Mouse (Mus musculus) layer of hippocampus, adult 18-20 months (tissue): ENCODE results near the gene Als2cr12. TPM values are rescaled to one million over a fixed set of nuclear protein-coding genes. Genes with fewer than 3 reads are reported as not detected.
"Not testable (repeated sequence)": the region's sequence is repeated elsewhere in the genome, so short reads cannot be mapped to it uniquely, and the experiment has no call there.

Source experiments
- DNase-seq, 2 experiments: peaks; one replicate each; pipeline ENCODE4 v3.0.0; 2022; ENCODE audit warnings: low spot score in 2 of 2
- total RNA-seq, 2 experiments: library from RNA; stranded (reverse); gene quantifications; 2 replicates each; pipeline ENCODE4 v1.2.3; 2021

Als2cr12 gene
- total RNA-seq, 2 experiments from 2014 or later, result not detected

DNA sequence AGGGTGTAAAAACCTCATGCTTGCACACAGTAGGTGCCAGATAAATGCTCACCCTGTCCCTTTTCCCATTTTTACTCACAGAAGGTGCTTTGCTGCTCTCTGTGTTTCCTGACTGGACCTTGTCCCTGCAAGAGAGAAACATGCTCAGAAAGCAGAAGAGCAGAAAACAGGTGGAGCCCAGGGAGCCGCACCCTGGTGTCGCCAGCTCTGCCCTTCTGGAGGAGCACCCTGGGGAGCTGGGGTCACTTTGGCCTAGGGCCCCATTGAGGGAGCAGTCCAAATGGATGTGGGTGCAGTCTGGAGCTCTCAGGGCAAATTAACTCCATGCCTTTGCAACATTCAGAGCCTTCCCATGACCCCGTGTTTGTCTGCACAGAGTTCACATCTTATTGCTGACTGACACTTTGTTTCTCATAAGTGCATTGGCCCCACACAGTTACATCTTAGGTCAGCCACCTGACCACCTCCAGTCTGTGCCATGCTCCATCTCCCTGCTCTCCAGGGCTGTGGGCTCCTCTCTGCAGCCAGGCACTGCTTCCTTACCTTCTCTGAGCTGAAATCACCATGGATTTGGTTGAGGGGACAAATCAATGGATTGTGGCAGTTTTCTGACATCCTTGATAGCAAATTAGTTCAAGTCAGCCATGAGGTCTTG, 4.8 kb downstream of the Als2cr12 start:
- DNase-seq, result not testable (repeated sequence)

DNA sequence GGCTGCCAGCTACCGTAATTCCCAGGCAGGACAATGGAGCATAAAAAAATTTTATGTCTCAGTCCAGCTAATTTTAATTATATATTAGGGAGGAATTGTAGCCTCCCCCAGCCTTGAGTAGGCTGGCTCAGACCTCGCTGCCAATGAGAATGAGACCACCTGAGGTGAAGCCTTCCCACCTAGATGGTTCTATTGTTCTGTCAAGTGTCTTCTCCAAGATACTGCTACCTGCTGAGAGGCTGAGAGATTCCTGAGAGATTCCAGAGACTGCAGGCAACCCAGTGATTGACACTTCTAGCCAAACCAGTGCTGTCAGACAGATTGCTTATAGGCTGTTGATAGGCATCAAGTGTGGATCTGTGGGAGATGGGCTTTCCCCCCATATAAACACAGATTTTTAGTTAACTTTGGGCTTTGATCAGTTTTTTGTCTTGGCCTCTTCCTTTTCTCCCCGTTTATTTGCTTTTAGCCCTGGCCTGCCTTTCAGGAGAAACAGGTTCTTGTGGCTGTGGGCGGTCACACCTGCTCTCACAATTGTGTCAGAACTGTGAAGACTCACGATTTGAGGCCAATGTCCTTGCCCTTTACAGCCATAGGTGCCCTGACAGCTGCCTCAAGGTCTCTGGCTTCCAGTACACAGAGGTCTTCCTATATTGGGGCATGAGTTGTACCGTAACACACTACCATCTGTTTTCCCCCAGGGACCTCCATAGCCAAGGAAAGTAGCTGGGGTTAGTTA, 5.6 kb downstream of the Als2cr12 start:
- DNase-seq, result no peak

DNA sequence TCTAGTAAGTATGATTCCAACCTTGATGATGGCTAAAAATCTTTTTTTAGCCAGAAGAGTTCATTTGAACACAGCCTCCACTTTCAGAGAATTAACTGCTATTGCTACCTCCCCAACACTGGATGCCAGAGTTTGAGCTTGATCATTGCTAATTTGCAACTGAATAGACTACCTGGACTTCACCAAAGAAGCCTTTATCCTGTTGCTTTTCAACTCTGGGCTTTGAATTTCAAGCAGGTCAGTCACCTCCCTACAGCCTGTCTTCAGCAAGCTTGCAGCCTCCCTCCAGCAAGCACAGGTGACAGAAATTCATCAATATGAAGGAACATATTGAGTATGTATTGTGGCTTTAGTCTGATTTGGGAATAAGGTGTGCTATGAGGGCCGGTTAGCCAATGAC, 6.4 kb downstream of the Als2cr12 start:
- DNase-seq, result no peak

DNA sequence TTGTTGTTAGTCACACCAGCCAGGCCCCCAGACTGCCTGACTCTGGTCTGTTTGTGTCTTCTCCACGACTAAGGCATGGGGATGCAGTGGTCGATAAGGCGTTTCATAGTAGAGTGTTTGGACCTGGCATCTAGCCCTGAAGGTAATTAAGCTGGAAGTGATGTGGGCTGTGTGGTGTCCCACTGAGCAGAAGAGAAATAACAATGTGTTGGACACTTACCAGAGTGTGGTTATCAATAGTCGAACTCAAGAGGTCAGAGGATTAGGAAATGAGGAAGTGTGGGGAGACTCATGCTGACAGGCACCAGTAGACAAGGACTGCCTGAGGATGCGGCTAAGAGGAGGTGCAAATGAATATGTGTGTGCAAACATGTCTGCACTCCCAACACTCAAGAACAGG, 17.4 kb downstream of the Als2cr12 start:
- not testable (repeated sequence) for DNase-seq

DNA sequence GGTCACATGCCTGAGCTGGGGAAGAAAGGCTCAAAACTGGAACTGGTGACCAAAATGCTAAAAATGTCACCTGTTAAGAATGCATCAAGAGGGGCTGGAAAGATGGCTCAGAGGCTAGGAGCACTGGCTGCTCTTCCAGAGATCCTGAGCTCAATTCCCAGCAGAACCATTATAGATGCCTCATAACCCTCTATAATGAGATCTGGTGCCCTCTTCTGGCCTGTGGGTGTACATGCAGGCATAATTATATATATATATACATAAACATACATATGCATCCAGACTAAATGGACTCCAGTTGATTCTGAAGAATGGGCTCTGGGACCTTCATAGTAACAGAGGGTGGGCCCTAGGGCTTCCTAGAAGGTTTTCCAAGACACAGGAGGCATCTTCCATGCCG, 18.2 kb downstream of the Als2cr12 start:
- peak in 1 of 2 experiments; percentile 20 for DNase-seq

DNA sequence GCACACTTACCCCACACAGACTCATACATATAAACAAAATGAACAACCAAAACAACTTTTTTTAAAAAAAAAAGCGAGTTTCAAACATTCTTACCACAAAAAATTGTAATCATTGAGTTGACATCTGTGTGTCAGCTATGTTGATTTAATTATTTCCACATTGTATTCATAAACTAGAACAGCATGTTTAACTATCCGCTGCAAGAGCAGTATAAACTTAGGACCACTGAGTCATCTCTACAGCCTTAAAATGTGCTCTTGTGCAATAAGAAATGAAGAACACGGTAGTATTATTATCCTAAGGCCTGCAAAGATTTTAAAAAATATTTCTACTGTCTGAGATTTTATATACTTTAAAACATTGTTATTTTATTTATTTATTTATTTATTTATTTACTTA, 20.8 kb downstream of the Als2cr12 start:
- DNase-seq, result no peak

DNA sequence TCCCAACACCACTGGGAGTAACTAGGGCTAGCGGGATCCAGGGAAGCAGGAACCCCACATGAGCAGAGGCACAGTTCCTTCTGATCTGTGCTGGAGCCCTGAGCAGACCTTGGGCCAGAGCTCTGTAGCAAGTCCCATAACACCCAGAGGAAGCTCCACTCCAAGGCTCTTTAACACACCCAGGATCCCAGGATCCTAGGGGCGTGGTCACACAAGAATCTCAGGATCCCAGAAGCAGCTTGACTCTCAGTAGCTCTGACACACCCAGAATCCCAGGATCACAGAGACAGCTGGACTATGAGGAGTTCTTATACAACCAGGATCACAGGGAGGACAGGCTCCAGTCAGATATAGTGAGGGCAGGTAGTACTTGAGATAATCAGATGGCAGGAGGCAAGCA, 23.7 kb downstream of the Als2cr12 start:
- no peak for DNase-seq

DNA sequence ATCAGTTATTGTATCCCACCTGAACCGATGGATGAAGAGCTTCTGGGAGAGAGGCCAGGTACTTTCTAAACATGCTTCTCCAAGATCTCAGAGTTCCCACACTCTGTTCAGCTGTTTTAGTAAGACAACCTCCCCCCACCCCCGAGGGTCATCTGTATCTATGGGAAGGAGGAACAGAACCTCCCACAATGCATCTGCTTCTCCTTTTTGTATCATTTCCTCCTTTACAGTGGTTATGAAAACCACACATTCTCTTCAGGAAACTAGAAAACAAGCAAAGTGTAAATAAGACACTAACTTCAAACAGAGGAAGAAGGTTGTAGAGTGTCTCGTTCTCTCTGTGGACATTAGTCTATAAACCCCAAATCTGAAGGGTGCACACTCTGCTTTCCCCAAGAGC, 26.2 kb downstream of the Als2cr12 start:
- DNase-seq, result not testable (repeated sequence)

DNA sequence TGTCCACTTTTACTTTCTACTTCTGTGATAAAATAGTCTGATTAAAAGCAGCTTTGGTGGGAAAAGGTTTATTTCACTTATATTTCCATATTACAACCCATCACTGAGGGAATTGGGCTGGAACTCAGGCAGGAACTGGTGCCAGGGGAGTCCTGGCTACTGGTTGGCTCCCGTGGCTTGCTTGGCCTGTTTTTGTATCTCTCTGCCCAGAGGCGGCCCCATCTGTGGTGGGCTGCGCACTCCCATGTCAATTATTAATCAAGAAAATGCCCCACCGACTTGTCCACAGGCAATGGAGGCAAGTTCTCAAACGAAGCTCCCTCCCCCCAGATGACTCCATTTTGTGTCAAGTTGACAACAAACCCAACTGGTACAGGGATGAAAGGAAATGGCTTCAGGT, 27.6 kb downstream of the Als2cr12 start:
- no peak for DNase-seq

DNA sequence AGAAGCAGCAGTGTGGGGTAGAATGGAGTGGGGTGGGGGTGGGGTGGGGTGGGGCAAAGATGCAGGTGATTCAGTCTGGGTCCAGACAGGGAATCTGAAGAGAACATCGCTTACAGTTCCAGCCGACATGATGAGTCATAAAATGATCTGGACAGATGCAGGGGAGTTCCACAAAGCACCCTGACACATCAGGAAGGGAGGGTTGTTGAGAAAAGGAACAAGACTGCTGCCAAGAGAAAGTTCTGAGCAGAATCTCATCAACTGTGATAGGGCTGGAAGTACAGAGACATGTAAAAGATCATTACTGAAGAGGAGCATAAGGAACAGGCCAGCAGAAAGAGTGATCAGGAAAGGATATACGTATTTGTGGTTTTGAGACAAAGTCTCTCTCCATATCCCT, 32.4 kb downstream of the Als2cr12 start:
- DNase-seq, result not testable (repeated sequence)

DNA sequence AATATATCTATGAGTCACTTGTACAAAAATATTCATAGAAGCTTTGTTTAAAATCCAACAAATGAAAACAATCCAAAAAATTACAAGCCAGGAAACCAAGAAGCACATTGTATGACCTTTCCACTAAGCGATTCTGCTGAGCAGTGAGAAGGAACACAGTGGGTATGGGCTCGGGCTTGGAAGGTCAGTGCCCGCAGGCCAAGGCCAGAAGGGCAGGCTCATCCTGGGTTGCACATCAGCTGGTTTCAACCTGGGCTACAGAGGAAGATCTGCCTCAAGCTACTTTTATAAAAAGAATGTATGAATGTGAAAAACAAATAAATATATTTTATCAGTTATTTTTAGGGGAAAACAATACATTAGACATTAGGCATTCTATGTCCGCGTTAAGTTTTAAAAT, 33.1 kb downstream of the Als2cr12 start:
- not testable (repeated sequence) for DNase-seq

DNA sequence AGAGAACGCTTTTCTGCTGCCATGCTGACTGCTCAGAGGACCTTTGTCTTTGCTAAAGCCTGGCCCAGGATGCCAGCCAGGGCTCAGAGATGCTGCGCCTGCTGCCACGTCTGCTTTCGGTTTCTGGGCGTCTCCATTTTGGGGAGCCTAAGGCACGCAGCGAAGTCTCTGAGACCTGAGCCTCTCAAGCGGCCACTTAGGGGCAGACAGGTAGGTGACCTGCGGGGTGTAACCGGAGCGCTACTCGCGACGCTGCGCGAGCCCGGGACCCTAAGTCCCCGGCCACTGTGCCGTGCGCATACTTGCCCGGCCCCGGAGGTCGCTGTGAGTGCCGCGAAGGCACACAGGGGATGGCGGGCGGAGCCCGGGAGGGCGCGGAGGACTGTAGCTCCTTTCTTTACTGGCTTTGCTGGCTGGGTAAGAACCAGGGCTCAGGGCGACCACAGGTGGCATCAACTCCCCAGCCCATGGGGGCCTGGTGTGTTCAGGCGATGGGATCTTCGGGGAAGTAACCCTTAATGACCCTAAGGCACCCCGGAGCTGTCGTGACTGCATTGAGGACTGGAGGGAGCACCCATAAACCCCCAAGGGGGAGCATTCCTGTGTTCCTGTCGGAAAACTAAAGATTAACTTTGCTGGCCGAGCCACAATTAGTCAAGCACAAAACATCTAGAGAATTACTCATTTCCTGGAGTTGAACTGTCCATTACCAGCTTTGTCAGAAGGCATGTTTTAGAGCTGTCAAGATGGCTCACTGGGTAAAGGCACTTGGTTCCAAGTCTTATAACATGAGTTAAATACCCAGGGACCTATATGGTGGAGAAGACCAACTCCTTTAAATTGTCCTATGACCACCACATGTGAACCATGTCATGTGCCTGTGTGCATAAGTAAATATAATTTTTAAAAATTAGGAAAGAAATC, 43.0 kb downstream of the Als2cr12 start:
- DNase-seq, result peak; percentile 30 to 63

DNA sequence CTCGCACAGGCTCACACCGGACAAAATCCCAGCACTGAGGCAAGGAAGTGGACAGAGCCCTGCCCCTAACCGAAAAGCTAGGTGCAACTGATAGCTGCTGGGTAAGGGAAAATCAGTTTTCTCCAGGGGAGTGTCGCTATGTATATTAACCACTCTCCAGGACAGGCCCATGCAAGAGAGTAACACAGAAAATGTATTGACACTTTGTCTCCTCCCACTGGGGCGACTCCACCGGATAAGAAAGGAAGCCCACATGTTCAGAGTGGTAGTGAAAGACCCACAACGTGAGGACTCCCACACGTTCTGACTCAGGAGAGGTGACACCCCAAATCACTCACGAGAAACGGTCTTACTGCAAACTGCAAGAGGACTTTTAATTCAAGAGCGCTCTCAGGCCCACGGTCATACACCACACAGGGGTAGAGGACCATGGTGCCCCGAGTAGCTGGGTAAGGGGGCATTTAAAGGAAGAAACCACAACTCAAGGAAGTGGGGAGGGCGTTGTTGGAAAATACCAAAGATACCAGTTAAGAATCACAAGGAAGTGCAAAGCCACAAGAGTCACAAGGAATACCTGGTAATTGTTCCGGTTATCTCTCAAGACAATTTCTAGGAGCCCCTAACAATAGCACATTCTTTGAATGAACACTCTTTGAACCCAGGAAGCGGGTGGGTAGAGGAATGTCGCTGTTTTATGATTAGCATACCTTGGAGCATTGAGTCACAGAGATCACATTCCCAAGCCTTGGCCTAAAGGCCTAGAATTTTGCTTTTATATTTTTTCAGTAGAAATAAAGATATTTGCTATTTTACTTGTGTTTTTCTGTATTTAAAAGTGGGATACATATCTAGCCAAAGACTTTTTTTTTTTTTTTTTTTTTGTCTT, 44.0 kb downstream of the Als2cr12 start:
- DNase-seq, result not testable (repeated sequence)

DNA sequence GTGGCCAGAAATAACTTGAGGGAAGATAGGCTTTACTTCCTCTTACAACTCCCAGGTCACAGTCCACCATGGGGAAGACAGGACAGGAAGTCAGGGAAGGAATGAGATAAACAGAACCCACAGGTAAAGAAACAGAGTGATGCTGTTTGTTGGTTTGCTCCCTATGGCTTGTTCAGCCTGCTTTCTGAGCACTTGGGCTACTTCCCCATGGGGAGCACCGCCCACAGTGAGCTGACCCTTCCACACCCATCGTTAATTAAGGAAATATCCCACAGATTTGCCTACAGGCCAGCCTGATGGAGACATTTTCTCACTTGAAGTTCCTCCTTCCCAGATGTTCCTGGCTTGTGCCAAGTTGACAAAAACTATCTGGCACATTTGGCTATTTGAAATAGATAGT, 66.9 kb downstream of the Als2cr12 start:
- not testable (repeated sequence) for DNase-seq

DNA sequence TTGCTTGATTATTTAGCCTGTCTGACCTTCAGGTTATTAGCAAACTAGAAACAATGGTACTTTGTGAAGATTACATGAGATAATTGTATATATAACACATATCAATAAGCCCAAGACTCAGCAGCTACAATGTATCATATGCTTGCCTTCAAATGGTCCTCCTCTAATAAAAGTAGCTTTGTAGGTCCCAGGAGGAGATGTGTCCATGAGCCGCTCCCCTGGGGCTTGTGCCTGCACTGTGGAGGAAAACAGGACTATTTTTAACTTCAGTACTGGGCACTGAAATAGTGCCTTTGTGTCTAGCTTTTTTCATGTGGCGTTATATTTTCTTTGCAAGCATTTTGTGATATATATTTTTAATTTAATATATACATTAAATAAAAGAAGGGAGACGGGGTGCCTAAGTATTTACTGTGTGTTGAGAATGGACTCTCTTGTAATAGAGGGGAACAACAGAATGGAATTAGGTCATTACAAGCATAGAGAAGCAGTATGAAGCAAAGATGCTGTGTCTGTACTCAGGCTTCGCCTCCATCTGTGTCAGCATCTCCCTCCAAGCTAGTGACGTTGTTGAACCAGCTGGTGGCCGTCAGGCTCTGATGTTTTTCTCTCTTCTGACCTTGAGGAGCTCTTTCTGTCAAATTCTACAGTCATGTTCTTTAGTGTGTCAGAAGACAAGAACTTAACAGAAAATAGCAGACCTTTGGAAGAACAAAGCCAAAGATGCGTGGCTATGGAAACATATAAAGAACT, 73.6 kb downstream of the Als2cr12 start:
- peak; percentile 30 to 69 for DNase-seq

DNA sequence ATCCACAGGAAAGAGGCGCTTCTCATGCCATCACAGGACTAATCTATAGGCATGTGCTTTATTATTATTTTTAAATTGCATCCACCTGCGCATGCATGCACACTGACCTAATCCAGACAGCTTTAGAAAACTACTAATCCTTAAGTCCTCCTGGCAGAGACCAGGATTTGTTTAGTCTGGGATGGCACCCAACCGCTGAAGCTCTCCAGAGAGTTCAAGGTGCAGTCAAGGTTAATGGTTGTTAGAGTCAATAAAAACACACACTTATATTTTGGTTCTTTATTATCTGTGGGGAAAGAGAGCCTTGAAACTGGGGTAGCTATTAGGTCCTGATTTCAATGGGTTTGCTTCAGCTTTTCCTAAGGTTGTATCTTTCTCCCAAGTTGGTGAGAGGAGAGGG, 74.5 kb downstream of the Als2cr12 start:
- DNase-seq, result no peak

DNA sequence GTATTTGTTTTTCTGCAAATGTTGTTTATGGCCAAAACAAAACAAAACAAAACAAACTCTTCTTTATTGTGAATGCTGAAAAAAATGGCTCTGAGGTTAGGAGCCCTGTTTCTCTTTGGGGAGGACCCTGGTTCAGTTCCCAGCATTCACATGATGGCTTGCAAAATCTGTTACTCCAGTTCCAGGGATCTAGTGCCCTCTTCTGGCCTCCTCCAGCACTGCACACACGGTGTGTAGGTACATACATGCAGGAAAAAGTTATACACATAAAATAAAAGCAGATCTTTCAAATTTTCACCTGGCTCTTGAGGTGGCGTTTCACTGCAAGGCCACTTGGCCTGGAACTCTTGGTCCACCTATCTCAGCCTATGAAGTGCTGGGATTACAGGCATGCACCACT, 77.0 kb downstream of the Als2cr12 start:
- no peak for DNase-seq

DNA sequence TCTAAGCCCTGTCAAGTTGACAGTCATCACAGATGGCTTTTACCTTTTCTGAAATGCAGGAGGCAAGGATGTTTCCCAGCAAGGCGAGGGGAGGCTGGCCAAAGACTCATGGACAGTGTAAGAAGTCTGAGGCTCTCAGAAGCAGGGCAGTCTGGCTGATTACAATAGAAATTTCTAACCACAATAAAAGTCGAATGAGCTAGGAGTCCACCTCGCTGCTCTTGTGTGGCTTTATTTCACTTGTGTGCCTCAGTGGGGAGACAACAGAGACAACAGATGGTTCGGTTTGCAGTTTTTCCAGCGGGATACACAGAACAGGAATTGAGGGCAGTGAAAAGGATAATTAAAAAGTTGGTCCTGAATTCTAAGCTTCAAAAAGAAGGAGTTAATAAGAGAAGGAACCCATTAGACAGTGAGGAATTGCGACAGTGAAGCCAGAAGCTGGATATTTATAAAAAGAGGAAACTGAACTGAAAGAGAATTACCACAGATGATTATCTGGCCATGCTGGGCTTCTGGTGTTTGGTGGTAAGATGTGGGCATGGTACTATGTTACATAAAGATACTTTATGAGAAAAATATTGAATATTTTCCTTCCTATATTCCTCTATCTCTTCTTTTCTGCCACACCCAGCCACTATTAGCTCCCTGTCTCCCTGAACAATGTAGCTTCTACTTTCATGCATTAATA, 77.7 kb downstream of the Als2cr12 start:
- DNase-seq, result no peak

DNA sequence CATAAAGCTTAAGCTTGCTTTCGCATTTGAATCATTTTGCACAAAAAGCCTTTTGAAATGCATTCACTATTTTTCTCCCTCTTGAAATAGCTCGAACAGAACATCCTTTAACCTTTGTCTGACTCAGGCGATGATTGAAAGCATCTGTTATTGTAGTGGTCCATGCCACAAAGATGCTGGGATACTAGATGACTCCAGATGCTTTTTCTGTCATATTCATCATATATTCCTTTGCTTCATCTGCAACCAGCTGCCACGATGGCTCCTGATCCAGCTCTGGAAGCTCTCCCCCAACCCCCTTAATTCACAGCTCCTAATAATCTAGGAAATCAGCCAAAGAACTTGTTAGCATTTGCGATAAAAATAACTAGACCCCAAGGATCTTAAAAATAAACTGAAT, 78.7 kb downstream of the Als2cr12 start:
- DNase-seq, result peak; percentile 11 to 51
